Mouse (Mus musculus) adrenal gland, adult 2 months (tissue): ENCODE measurements at regions not wholly inside any gene's neighbourhood (a gene's known extent, or its start where the extent isn't known, plus 50 kb on each side); places are given as distances from the start of the nearest gene placed in this dataset.

Source experiments
- DNase-seq: peaks from one replicate; pipeline ENCODE4 v3.0.0; 2021

DNA sequence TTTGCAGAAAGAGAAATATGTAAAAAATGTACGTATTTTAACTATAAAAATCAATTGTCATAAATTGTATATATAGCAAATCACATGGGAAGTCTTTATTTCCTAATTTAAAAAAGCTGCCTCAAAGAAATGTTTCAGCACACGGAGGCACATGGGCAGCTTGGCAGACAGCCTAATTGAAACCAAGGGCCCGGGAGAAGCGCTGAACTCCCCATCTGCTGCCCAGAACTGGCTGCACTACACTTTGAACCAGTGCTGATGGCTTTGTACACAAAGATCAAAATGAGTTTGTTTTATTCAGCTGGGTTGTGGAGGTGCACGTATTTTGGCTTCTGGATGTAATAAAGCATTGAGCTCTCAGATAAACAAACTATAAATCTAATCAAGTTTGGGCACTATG is 100.2 kb upstream of the Rspo3 start:
- no peak for DNase-seq

DNA sequence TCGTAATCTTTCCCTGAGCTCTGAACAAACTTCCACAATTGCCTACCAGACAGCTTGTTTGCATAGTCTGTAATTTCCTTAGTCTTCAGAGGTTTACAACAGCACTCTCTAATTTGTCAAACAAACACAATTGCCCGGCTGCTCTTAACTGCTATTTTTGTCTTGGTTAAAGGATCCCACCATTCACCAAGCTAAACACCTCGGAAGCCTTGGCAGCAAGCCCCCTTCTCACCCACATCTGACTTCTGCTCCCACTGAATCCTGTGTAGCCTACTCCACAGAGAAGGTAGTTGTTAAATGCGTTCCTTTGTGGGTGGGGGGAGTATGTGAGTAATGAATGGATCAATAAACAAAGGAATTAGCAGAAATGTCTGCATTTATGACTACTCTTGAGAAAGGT is 59.8 kb upstream of the Rspo3 start:
- no peak for DNase-seq

DNA sequence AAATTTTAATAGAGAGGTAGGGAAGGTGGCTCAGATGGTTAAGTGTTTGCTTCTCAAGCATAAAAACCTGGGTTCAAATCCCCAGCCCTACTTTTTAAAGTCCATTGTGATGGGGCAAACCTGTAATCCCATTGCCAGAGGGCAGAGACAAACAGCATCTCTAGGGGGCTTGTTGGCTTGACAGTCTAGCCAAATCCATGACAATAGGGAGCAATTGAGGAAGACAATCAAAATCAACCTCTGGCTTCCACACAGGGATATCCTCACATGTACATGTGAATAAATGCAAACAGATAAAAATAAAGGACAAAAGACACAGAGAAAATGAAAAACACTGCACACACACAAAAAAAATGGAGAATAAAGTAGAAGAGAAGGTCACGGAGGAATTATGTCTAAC is 59.3 kb upstream of the Rspo3 start:
- DNase-seq, result no peak

DNA sequence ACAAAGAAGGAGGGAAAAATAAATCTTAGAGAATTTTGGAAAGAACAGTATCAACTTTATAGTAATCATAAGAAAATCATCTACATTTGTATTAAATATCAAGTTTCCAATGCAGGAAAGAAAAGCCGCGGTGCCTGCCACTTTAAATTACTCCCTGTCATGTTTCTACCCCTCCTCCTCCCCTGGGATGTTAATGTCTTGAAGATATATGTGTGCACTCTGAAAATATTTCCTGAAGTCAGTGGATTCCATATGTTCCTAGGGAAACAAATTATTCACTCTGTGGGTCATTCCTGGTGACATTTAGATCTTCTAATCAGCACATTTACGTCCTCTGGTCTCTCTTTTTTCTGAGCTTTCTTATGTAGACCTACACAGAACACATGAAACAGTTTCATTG is 57.2 kb upstream of the Rspo3 start:
- no peak for DNase-seq

DNA sequence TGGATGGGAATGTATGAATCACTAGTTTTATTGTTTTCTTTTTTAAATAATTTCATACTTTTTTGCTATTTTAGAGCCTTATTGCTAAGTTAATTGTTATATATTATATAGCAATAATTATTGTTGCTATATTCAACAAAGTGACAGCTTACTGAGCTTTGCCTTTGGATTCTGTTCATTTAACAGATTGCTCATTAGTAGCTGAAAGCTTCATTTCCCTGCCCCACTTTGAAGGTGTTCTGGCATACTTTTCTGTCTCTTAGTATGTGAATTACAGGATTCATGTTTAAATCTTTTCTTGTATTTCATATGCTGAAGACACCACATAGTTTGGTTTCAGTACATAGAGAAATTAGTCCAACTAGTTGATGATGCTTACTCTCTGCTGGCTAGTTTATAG is 54.5 kb upstream of the Rspo3 start:
- DNase-seq, result no peak

DNA sequence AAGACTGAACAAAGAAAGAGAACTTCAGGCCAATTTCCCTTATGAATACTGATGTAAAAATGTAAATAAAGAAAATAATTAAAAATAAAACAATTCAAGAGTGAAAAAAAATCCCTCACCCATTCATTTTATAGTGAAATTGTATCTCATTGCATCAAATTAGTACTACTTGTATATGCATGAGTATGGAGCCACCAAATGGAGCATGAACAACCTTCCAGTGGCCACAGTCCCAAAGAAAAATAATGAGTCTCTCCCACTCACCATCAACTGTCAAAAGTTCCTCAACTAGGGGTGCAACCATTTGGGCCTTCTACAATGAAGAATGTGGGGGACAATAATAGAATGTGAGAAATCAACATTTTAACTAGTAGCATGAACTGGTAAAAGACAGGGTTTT is 54.1 kb upstream of the Rspo3 start:
- no peak for DNase-seq
